Mouse (Mus musculus) lung, postnatal 25 days (tissue): Measurements from ENCODE around the gene Tmem260.

ENCODE experiments used
- DNase-seq: peaks from one replicate; pipeline ENCODE4 v3.0.0; 2022; ENCODE audit warnings: low spot score

The Tmem260 gene

GRCm38 (mm10) chr14:48553754-48554153 lies 107.8 kb downstream of the Tmem260 start:
- DNase-seq, result no peak

DNA sequence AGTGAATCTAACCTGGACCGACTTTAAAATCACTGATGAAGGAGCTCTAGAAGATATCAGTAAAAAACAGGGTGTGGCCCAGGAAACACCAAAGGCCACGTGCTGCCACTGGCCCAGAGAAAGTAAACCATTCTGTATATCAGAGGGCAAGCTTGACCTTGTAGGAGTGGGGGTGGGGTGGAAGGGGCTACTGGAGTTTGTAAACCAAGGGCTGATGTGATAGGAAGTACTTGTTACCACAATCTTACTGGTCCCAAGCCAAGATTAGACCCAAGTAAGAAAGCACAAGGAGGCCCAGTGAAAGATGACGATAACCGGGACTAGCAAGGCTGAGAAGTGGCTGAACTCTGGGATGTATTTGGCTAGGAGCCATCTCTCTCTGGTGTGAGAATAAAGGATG lies 113.1 kb downstream of the Tmem260 start:
- DNase-seq, result no peak

- DNase-seq, result no peak
Observed at GRCm38 (mm10) chr14:48559736-48560135, 113.8 kb downstream of the Tmem260 start.

- DNase-seq, result no peak
Observed at GRCm38 (mm10) chr14:48566596-48566995, 120.7 kb downstream of the Tmem260 start.
